Mouse (Mus musculus) liver, adult 2 months (tissue): ENCODE results near the gene Kansl2.

Source experiments
- CTCF ChIP-seq: fragments of 200-500 bp; IDR thresholded peaks from 2 replicates; pipeline ENCODE4 v1.5.1; 2011; ENCODE audit warnings: low read depth, low read length, control low read depth
- POLR2A ChIP-seq: fragments of 200-500 bp; IDR thresholded peaks from 2 replicates; pipeline ENCODE4 v1.6.1; 2011; ENCODE audit warnings: low read length, control low read depth; ENCODE audit not compliant: insufficient read depth; ENCODE audit errors: extremely low read depth

- peak; percentile 46; the same call in 1 of the 2 replicates for TF ChIP-seq CTCF
- no peak for TF ChIP-seq POLR2A
Observed at GRCm38 (mm10) chr15:98475382-98475781, 58.7 kb downstream of the Kansl2 start.
